Mouse (Mus musculus): ENCODE measurements around the gene Lrrc23. TPM values are rescaled to one million over a fixed set of nuclear protein-coding genes. Genes with fewer than 3 reads are reported as not detected.

Lrrc23 gene
- 0.11 and 0.13 TPM in 2 replicates for polyA plus RNA-seq (2015; fragmentation: Nextera tagmentation; extraction: Ambion mirVana)

- ATAC-seq = peak; percentile 57; the same call in 1 of the 2 replicates
- 3% methylated on average over 23 of the region's 23 CpGs for WGBS
- H3K4me2 ChIP-seq (replicated peaks) = peak within 1 kb of the TSS; percentile 76
Measured at GRCm38 (mm10) chr6:124779222-124779983, at the start of gene Lrrc23. Gene Lrrc23, minus strand, starts transcription at chr6:124779727.

GRCm38 (mm10) chr6:124828101-124828592 lies 48.6 kb upstream of the Lrrc23 start:
- WGBS = 23% methylated on average over 10 of the region's 10 CpGs
- no peaks in the 10 kb centered on the region for H3K9me3 ChIP-seq
- peak overlapping the region; percentile 54 for H3K9ac ChIP-seq
- H3K36me3 ChIP-seq = peaks cover 33% of the 10 kb centered on the region
- peaks cover 16% of the 10 kb centered on the region for H3K4me1 ChIP-seq (replicated peaks)
- ATAC-seq = no peak
- no peaks in the 10 kb centered on the region for H3K27me3 ChIP-seq (replicated peaks)
- peak overlapping the region; percentile 76 for H3K4me2 ChIP-seq (replicated peaks)
- peak overlapping the region; percentile 13; the same call in 1 of the 2 replicates for H3K27ac ChIP-seq
- peak overlapping the region; percentile 54 for H3K4me3 ChIP-seq (replicated peaks)

More at GRCm38 (mm10) chr6:124779222-124779983, at the start of gene Lrrc23:
- Histone ChIP-seq H3K4me1 (replicated peaks) (peaks cover 9% of the 10 kb centered on the region), H3K27ac (no peak within 1 kb of the TSS), H3K9me3 (no peaks in the 10 kb centered on the region), H3K36me3 (no peaks in the 10 kb centered on the region), H3K9ac (peak within 1 kb of the TSS; percentile 28), H3K4me3 (replicated peaks) (peak within 1 kb of the TSS; percentile 33), H3K27me3 (replicated peaks) (peaks cover 9% of the 10 kb centered on the region)

GRCm38 (mm10) chr6:124822049-124822448 lies 42.5 kb upstream of the Lrrc23 start:
- Histone ChIP-seq H3K27ac (no peak overlapping the region), H3K9ac (no peak overlapping the region), H3K27me3 (replicated peaks) (no peaks in the 10 kb centered on the region), H3K4me2 (replicated peaks) (no peak overlapping the region), H3K4me3 (replicated peaks) (no peak overlapping the region), H3K9me3 (no peaks in the 10 kb centered on the region), H3K36me3 (peaks cover 76% of the 10 kb centered on the region), H3K4me1 (replicated peaks) (no peaks in the 10 kb centered on the region)
- WGBS = 93% methylated on average over 4 of the region's 4 CpGs
- ATAC-seq = no peak

GRCm38 (mm10) chr6:124820891-124821290 lies 41.4 kb upstream of the Lrrc23 start:
- Histone ChIP-seq H3K36me3 (peaks cover 77% of the 10 kb centered on the region), H3K4me1 (replicated peaks) (no peaks in the 10 kb centered on the region), H3K9me3 (no peaks in the 10 kb centered on the region), H3K4me3 (replicated peaks) (no peak overlapping the region), H3K4me2 (replicated peaks) (no peak overlapping the region), H3K9ac (no peak overlapping the region), H3K27ac (no peak overlapping the region), H3K27me3 (replicated peaks) (no peaks in the 10 kb centered on the region)
- WGBS = 94% methylated on average over 5 of the region's 5 CpGs
- no peak for ATAC-seq

DNA sequence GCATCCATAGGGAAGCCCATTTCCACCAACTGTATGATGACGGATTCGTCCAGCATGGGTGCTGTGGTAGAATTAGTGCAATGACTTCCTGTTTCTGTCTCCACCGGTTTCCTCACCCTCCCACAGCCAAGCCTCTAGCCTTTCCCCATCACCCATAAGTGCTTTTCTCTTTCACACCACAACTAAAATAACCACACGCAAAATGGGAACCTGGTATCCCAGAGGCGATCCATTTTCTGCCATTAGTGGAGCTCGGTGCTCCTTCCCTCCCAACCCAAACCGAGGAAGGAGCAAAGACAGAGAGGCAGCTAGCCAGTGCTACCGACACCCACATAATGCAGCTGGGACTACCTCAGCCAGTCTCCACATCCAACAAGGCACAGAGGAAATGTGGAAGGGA lies 38.4 kb upstream of the Lrrc23 start:
- Histone ChIP-seq H3K27ac (no peak overlapping the region), H3K27me3 (replicated peaks) (no peaks in the 10 kb centered on the region), H3K36me3 (peaks cover 57% of the 10 kb centered on the region), H3K9me3 (no peaks in the 10 kb centered on the region), H3K4me2 (replicated peaks) (no peak overlapping the region), H3K4me1 (replicated peaks) (peaks cover 13% of the 10 kb centered on the region), H3K9ac (no peak overlapping the region), H3K4me3 (replicated peaks) (no peak overlapping the region)
- 88% methylated on average over 8 of the region's 8 CpGs for WGBS
- ATAC-seq = no peak

- 97% methylated on average over 8 of the region's 8 CpGs for WGBS
- no peak for ATAC-seq
- H3K9ac ChIP-seq = no peak overlapping the region
- no peak overlapping the region for H3K4me2 ChIP-seq (replicated peaks)
- H3K4me1 ChIP-seq (replicated peaks) = peaks cover 15% of the 10 kb centered on the region
- H3K27ac ChIP-seq = no peak overlapping the region
- no peaks in the 10 kb centered on the region for H3K27me3 ChIP-seq (replicated peaks)
- no peak overlapping the region for H3K4me3 ChIP-seq (replicated peaks)
- peaks cover 53% of the 10 kb centered on the region for H3K36me3 ChIP-seq
- no peaks in the 10 kb centered on the region for H3K9me3 ChIP-seq
Measured at GRCm38 (mm10) chr6:124817563-124817962, 38.0 kb upstream of the Lrrc23 start.

GRCm38 (mm10) chr6:124817125-124817524 lies 37.6 kb upstream of the Lrrc23 start:
- Histone ChIP-seq H3K4me2 (replicated peaks) (no peak overlapping the region), H3K9me3 (no peaks in the 10 kb centered on the region), H3K27ac (no peak overlapping the region), H3K9ac (no peak overlapping the region), H3K4me1 (replicated peaks) (peaks cover 20% of the 10 kb centered on the region), H3K27me3 (replicated peaks) (no peaks in the 10 kb centered on the region), H3K36me3 (peaks cover 50% of the 10 kb centered on the region), H3K4me3 (replicated peaks) (no peak overlapping the region)
- ATAC-seq = no peak
- WGBS = 92% methylated on average over 11 of the region's 11 CpGs

DNA sequence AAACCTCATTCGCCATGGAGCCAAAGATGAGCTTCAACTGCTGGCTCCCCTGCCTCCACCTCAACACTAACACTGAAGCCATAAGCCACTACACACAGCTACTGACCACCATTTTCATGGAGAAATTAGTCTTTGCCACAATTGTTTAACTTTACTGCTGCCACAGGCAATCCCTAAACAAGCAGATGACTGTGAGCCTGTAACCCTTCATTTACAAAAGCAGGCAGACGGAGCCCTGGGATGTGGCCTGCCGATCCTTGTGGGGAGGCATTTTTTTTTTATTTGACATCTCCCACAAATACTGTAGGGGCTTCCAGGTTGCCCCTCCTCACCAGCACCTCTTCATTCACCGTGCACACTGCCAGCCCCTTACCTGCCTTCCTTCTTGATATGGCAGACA lies 37.1 kb upstream of the Lrrc23 start:
- Histone ChIP-seq H3K9ac (no peak overlapping the region), H3K9me3 (no peaks in the 10 kb centered on the region), H3K27me3 (replicated peaks) (no peaks in the 10 kb centered on the region), H3K4me3 (replicated peaks) (no peak overlapping the region), H3K36me3 (peaks cover 50% of the 10 kb centered on the region), H3K4me1 (replicated peaks) (peaks cover 25% of the 10 kb centered on the region), H3K4me2 (replicated peaks) (no peak overlapping the region), H3K27ac (no peak overlapping the region)
- no peak for ATAC-seq
- WGBS = 79% methylated on average over 4 of the region's 4 CpGs

DNA sequence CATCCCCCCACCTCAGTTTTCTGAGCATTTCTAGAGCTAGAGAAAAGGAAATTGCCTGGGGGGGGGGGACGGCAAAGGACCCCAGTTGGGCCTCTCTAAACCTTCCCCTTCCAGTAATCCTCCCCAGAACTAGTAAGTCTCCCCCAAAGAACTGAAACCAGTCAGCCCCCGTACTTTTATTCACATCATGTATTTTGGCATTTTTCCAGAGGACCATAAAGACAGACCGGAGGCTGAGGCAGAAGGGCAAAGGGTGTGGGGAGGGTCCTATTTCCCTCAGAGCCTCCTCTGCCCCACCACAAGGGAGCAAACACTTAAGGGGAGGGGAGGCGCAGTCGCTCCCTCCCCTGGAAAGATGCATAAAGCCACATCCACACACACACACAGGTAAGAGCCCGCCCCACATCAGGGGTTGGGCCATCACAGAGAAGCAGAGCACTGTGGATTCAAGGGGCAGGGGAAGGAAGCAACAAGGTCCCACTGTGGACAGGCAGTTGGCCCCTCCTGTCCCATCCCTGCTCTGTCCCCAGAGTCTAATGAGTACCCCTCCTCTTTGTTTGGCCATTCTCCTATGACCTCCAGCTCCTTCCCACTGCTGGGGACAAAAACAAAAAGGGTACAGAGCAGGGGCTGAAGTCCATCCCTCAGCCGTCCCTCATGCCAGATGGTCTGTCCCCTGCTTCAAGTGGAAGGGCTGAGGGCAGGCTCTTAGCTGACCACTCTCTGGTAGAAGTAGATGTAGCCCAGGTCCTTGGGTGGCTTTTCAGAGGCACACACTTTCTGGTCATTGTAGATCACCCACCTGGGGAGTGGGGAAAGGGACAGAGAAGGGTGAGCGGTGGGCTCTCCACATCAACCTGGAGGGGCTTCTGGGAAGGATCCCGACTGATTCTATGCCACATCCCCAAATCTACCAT lies 35.6 kb upstream of the Lrrc23 start:
- H3K4me3 ChIP-seq (replicated peaks) = no peak overlapping the region
- peaks cover 29% of the 10 kb centered on the region for H3K4me1 ChIP-seq (replicated peaks)
- H3K9me3 ChIP-seq = no peaks in the 10 kb centered on the region
- H3K4me2 ChIP-seq (replicated peaks) = peak overlapping the region; percentile 79
- peaks cover 45% of the 10 kb centered on the region for H3K36me3 ChIP-seq
- H3K27me3 ChIP-seq (replicated peaks) = no peaks in the 10 kb centered on the region
- no peak overlapping the region for H3K27ac ChIP-seq
- 56% methylated on average over 9 of the region's 9 CpGs for WGBS
- peak; percentile 2; the same call in 1 of the 2 replicates for ATAC-seq
- H3K9ac ChIP-seq = no peak overlapping the region

- H3K27me3 ChIP-seq (replicated peaks) = no peaks in the 10 kb centered on the region
- H3K36me3 ChIP-seq = peaks cover 42% of the 10 kb centered on the region
- H3K4me1 ChIP-seq (replicated peaks) = peaks cover 36% of the 10 kb centered on the region
- H3K9me3 ChIP-seq = no peaks in the 10 kb centered on the region
- H3K9ac ChIP-seq = peak overlapping the region; percentile 31; the same call in 1 of the 2 replicates
- H3K27ac ChIP-seq = peak overlapping the region; percentile 36
- peak; percentile 36 for ATAC-seq
- H3K4me2 ChIP-seq (replicated peaks) = peak overlapping the region; percentile 79
- 39% methylated on average over 8 of the region's 8 CpGs for WGBS
- peak overlapping the region; percentile 71 for H3K4me3 ChIP-seq (replicated peaks)
Measured at GRCm38 (mm10) chr6:124814448-124814847, 34.9 kb upstream of the Lrrc23 start.

DNA sequence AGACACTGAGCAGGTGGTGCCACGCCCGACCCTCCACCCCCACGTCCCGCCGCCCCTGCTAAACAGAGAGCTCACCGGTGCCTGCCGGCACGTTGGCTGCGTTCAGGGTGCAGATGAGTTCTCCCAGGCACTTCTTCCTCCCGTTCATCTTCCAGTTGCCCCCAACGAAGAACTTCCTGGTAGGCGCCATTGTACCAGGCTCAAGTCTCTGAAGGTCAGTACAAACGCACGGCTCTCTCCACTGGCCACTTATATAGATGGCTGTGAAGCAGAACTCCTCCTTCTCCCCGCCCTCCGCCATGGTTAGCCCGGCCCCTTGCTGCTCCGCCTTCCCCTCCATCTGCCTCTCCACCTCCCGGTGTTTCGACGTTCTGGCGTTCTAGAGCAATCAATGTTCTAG lies 34.4 kb upstream of the Lrrc23 start, which contains the start of gene Tpi1:
TSS of gene Tpi1 (minus strand) at position 364 of the 400 bp plus-strand sequence.
- WGBS = 0% methylated on average over 22 of the region's 22 CpGs
- no peaks in the 10 kb centered on the region for H3K27me3 ChIP-seq (replicated peaks)
- peak within 1 kb of the TSS; percentile 79 for H3K4me2 ChIP-seq (replicated peaks)
- H3K4me1 ChIP-seq (replicated peaks) = peaks cover 36% of the 10 kb centered on the region
- peak within 1 kb of the TSS; percentile 94 for H3K27ac ChIP-seq
- peak; percentile 89 for ATAC-seq
- H3K9me3 ChIP-seq = no peaks in the 10 kb centered on the region
- peak within 1 kb of the TSS; percentile 81 for H3K9ac ChIP-seq
- H3K4me3 ChIP-seq (replicated peaks) = peak within 1 kb of the TSS; percentile 71
- peaks cover 37% of the 10 kb centered on the region for H3K36me3 ChIP-seq

DNA sequence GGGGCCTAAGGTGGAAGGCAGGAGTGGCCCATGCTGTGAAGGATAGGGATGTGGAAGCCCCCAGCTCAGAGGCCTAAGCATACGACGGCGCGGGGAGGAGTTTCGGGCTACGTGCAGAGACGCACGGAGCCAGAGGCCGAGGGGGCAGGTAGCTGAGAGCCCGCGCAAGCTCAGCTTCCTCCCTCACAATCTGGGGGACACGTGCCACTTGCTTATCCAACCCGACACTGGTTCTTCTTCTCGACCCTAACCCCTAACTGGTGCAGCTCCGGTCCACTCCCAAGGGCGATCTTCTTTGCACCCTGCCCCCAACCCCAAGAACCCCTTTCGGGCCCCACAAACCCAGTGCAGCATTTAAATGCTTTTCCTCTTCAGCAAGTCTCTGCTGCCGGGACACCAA lies 34.0 kb upstream of the Lrrc23 start:
- 0% methylated on average over 18 of the region's 18 CpGs for WGBS
- H3K36me3 ChIP-seq = peaks cover 33% of the 10 kb centered on the region
- peaks cover 36% of the 10 kb centered on the region for H3K4me1 ChIP-seq (replicated peaks)

More for the DNA sequence above, 34.0 kb upstream of the Lrrc23 start:
- peak overlapping the region; percentile 79 for H3K4me2 ChIP-seq (replicated peaks)
- no peaks in the 10 kb centered on the region for H3K9me3 ChIP-seq
- peak; percentile 60 for ATAC-seq
- H3K27ac ChIP-seq = peak overlapping the region; percentile 94
- H3K9ac ChIP-seq = peak overlapping the region; percentile 81
- peak overlapping the region; percentile 71 for H3K4me3 ChIP-seq (replicated peaks)
- H3K27me3 ChIP-seq (replicated peaks) = no peaks in the 10 kb centered on the region

Measured in intestine, embryonic 15.5 days (tissue).